Mouse (Mus musculus) cerebellum, postnatal 4 days (tissue): ENCODE measurements around the gene Mpp1.
"Not testable (repeated sequence)": the region's sequence is repeated elsewhere in the genome, so short reads cannot be mapped to it uniquely, and the experiment has no call there.

Experiments
- DNase-seq, 2 experiments: peaks; one replicate each; pipeline ENCODE4 v3.0.0; 2022; ENCODE audit warnings: low spot score in 2 of 2, mixed read lengths in 1 of 2

The Mpp1 gene

GRCm38 (mm10) chrX:75130467-75131160 lies at the start of gene Mpp1:
Gene Mpp1 (minus strand): TSS chrX:75131016.
- peak; percentile 27 to 62 for DNase-seq

GRCm38 (mm10) chrX:75163670-75164069 lies 32.9 kb upstream of the Mpp1 start, which contains the start of gene Smim9:
Gene Smim9 (minus strand): TSS chrX:75163770.
- no peak for DNase-seq

GRCm38 (mm10) chrX:75155576-75156243 lies 24.9 kb upstream of the Mpp1 start:
- DNase-seq: peak in 1 of 2 experiments; percentile 20

- DNase-seq: no peak
Observed at GRCm38 (mm10) chrX:75152249-75152648, 21.4 kb upstream of the Mpp1 start.

DNA sequence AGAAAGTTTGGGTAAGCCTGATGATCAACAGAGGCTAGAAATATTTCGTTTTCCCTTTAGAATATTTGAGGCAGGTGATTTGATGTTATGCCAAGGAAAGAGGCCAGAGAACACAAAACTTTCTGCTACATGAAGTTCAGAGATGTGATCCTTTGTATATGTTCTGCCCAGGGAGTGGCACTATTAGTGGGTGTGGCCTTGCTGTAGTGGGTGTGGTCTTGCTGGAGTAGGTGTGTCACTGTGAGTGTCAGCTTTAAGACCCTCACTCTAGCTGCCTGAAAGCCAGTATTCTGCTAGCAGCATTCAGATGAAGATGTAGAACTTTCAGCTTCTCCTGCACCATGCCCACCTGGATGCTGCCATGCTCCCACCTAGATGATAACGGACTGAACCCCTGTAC lies 19.5 kb upstream of the Mpp1 start:
- no peak for DNase-seq

DNA sequence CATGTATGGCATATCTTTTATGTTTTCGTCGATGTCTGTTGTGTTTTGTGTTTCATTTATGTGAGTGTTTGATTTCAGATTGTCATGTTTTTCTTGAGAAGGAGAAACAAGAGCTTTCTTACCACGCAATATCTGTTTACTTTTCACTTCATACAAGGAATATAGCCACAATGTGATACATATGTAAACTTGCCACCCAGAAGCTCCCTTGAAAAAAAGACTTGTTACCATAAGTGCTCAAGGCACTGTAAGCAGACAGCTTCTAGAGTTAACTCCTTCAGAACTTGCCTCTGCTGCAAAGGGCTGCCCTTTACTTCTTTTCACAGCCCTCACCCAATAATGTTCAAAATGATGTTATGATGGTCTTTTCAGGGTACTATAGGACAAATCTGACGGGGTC lies 17.6 kb upstream of the Mpp1 start:
- DNase-seq: no peak

DNA sequence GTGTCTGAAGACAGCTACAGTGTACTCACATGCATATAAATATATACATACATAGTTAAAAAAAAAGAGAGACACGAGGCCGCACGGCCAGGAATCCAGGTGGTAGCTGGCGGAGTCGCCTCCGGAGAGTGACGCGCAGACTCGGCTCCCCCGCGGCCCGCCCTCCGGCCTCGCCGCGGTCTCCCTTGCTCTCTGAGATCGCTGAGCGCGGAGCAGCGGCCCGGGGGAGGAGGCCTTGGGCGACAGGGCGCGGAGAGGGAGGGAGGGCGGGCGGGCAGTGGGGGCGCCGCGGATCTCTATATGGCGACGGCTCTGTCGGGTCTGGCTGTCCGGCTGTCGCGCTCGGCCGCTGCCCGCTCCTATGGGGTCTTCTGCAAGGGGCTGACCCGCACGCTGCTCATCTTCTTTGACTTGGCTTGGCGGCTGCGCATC lies 12.3 kb upstream of the Mpp1 start:
- not testable (repeated sequence) for DNase-seq

- no peak for DNase-seq
Observed at GRCm38 (mm10) chrX:75138182-75138581, 7.4 kb upstream of the Mpp1 start.

DNA sequence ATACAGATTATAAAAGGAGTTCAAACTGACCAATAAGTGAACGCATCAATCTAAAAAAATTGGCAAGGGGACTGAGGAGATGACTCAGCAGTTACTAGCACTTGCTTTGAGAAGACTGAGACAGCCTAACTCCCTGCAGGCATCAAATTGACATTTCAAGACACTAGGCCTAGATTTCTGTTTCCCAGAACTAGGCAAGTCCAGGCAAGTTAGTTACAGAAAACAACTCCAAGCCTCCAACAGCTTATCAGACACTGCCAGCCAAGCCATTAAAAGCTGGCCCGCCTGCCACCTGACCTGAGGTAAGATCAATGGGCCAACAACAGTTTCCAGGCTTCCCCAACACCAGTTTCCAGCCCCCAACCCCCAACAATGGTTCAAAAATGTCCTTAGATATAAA lies 6.9 kb upstream of the Mpp1 start:
- no peak for DNase-seq

DNA sequence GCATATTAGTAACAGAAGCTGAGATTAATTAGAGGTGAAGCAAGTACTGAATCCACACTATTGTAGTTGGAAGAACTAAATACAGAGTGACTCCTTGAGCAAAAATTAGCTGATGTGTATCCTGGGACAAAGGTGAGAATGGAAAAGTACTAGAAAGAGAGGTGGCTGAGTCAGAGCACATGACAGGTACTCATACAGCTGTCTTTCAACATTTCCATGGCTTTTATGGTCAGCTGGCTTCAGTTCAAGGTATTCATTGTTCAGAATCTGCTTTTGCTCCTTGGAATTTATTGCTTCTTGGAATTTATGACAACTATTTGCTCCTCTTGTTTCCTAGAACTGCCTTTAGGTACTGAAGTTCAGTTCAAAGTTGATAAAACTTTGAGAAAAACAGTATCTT lies 6.1 kb upstream of the Mpp1 start:
- no peak for DNase-seq

- DNase-seq: no peak
Observed at GRCm38 (mm10) chrX:75129474-75129873, 1.3 kb downstream of the Mpp1 start.

DNA sequence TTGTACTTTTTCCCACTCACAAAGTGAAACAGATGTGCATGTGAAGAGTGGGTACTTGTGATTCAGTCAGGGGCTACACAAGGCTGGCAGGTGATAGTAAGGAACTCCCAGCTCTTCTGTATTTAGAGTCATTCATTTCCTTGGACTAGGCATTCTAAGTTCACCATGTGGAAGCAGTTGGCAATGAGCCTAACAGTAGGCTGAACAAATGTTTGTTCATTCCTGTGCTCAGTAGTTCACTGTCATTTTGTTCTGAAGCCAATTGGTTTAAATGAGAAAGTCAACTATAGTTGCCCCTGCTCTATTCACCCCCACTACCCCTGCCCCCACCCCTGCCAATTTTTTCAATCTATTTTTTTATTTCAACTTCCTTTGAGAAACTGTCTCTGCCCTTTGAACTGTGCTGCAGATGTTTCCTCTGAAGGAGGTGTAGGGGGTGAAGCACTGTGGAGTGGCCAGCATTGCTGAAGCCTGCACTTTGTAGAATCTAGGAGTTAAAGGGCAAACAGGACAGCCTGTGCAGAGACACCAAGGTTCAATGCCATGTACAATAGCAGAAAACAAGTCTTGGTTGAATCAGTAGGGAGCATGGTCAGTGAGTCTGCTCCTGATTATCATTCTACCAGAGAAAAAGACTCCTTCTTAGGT lies 2.4 kb downstream of the Mpp1 start:
- no peak for DNase-seq

DNA sequence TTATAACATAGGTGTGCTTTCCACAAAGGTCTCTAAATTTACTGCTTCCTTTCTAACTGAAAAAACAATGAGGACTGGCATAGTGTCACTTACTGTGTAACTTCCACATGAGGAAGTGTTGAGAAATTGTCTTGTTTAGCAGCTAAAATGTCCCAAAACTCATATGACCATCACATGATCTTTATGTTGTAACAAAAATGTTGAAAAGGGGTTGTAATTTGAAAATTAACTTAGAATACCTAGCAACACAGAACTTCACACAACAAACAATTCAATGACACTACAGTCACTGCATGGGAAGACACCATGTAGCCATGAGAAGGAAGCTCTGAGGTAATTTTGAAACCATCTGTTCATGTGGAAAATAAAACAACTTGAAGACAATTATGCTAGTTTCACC lies 3.9 kb downstream of the Mpp1 start:
- DNase-seq: no peak

DNA sequence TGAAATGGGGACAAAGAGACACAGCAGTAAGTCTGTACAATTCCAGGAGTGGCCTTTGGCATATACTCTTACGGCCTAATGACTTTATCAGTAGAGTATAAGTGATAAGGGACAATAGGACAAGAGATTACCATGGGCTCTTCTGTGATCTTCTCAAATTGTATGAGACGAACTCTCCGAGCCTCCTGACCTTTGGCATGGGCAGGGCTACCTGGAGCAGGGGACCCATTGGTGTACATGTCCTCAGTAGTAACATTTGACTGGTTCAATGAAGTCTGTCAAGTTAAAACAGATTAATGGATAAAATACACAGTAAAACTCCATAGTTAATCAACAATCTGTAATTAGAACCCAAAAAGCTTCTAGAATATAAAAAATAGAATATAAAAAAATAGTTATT lies 5.2 kb downstream of the Mpp1 start:
- no peak for DNase-seq

DNA sequence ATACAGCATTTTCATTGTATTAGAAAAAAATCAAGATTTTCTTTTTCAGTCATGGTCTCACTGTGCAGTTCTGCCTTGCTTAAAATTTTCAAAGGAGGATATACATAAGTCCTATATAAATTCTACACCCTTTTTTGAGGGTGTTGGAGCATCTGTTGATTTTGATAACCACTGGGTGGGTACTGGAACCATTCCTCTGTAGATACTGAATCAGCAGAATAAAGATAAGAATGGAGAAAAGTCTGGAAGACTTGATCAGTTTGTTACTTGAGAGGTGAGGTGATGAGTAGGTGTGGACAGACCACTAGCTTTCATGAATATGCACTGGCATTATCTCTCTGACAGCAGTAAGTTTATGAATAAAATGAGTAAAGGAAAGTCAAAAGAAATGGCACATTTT lies 15.3 kb downstream of the Mpp1 start:
- DNase-seq: no peak

DNA sequence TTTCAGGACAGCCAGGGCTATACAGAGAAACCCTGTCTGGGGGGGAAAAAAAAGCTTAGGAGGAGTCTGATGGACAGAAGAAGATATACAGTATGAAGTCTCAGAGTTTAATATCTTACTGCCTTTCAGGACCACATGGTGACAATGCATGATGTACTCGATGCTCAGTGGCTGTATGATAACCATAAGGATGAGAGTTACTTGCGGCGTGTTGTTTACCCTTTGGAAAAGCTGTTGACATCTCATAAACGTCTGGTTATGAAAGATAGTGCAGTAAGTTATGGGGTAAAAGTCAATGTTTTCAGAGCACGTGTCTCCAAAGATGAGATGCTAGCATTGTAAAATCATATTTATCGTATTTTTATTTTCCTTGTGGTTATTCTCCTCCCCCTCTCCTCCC lies 28.5 kb downstream of the Mpp1 start:
- DNase-seq: no peak

DNA sequence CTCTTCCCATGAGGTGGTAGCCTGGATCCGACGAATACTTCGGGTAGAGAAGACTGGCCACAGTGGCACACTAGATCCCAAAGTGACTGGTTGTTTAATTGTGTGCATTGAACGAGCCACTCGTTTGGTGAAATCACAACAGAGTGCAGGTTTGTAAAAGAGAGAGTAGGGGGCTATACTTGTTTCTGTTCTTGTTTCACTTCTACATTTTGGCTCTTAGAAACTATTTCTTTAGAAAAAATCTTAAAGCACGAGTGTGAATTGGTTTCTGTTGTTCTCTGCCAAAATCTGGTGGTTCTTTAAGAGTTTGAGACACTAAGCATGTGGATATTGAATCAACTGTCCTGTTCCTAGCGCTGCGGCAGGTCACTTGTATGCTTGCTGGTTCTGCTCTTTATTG lies 32.0 kb downstream of the Mpp1 start:
- no peak for DNase-seq

DNA sequence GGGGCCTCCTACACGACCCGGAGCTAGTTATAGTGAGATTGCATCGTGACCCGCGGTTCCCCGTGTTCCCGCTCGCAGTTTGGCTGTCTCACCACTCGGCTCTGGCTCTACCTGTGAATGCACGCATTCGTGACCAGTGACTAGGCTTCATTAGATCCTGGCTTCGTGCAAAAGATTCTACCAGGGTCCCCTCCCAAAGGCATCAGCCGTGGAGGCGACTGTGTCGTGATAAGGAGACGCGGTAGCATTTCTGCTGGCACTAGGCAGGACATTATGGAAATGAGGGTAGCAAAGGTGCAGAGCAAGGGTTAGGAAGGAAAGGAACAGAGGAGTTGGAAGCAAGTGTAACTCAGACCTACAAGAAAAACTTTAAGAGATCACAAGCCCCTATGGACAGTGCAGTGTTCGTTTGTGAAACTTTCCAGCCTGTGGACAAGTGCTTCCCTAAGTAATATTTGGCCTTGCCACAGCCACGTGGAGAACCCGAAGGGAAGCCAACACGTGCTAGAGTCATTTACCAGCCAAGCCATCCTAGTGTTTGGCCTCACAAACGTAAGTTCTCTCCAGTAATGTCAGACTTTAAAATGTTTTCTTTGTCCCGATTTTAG lies 34.5 kb downstream of the Mpp1 start:
- no peak for DNase-seq

DNA sequence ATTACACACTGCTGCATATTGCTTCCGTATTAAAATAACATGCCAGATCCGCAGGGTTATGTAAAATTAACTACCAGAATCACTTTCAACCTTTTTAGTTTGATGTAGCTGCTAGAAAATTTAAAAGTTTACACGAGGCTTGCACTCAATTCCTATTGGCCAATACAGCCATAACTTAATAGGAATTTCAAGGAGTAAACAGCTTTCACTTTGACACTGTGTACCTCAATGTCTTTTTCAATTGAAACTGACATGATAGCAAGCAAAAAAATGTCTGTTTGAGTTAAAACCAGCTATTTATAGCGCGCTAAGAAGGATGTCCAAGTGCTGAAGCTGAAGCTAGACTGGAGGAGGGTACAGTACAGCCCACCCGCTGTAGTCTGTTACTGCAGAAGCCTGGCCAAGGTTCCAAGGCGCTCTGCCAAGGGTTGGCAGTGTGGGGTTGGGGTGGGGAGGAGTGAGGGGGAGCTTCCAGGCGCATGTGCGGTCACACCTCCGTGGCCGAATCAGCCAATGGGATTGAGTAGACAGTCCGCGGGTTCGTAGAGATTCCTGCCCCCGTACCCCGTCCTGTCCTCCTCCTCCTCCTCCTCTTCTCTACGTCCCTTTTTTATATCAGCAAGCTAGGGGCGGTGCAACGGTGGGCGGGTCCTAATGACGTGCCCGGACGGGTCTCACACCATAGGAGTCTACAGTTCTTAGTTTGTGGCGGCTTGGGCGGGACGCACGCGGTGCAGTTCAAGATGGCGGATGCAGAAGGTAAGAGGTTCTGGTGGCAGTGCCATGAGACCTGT lies 35.2 kb downstream of the Mpp1 start, which contains the start of gene Dkc1:
TSS of gene Dkc1 (plus strand) at position 486 of the 794 bp plus-strand sequence.
- peak; percentile 44 to 85 for DNase-seq

DNA sequence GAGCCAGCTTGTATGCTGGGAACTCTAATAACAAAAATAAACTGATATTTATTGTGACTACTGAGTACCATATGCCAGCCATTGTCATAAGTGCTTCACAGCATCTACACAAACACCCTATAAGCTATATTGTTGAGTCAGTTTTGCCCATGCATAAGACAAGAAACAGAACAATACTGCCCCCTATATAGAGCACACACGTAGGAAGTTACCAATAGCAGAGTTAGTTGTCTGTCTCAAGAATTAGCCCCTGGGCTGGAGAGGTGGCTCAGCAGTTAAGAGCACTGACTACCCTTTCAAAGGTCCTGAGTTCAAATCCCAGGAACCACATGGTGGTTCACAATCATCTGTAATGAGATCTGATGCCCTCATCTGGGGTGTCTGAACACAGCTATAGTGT lies 45.2 kb downstream of the Mpp1 start:
- DNase-seq: no peak

- peak; percentile 11 to 22 for DNase-seq
Observed at GRCm38 (mm10) chrX:75084774-75085508, 45.9 kb downstream of the Mpp1 start, which contains the start of gene Gab3. Gene Gab3 (minus strand): TSS chrX:75085458.
